8 mouse cellular contexts compared by ENCODE assay signal in genomic region chr12:75616158-75616791, GRCm38 (mm10). TPM values are rescaled to one million over a fixed set of nuclear protein-coding genes. Genes with fewer than 3 reads are reported as not detected.
DNase-seq lines count a peak whose midpoint lies in the region; ATAC-seq lines count a peak whose summit lies in the region.

No protein-coding gene starts in this region.

- peaks cover 7% of the 10 kb centered on the region; the same call in 1 of the 2 replicates for H3K9me3 ChIP-seq in heart, embryonic 13.5 days

- 0 out of 2 replicates have a peak overlapping the region, but pooled peaks have one; percentile 36 for H3K27ac ChIP-seq in heart, embryonic 13.5 days (replicated peaks)

- peak overlapping the region; percentile 72 for H3K9ac ChIP-seq in heart, embryonic 13.5 days

- DNase-seq in B cell, adult 2 months: peak; percentile 16 to 26
- DNase-seq in adrenal gland, postnatal 36 days: peak; percentile 7 to 16
- DNase-seq in kidney, postnatal 10 days: peak; percentile 44
- no peak for DNase-seq in cerebellum, postnatal 14 days
- DNase-seq in testis, postnatal 10 days (ENCODE audit: low spot score): no peak
- no peak for DNase-seq in frontal cortex, postnatal 36 days (ENCODE audit: low spot score in 2 of 2)

- no peaks in the 10 kb centered on the region for H3K27me3 ChIP-seq in heart, embryonic 13.5 days (replicated peaks)

- H3K4me3 ChIP-seq in heart, embryonic 13.5 days: peak overlapping the region; percentile 48

- peak overlapping the region; percentile 73 for H3K4me2 ChIP-seq in heart, embryonic 13.5 days

- WGBS in heart, embryonic 13.5 days: 9% methylated on average over 24 of the region's 24 CpGs

- no peaks in the 10 kb centered on the region for H3K36me3 ChIP-seq in heart, embryonic 13.5 days

- ATAC-seq in heart, embryonic 13.5 days (ENCODE audit: extremely low read depth, insufficient number of reproducible peaks, low FRiP score, low TSS enrichment): no peak
- 0 out of 2 replicates have a peak, but pooled peaks have one; percentile 39 for ATAC-seq in megakaryocyte-erythroid progenitor cell, adult 5-6 weeks (replicated peaks; ENCODE audit: low FRiP score, low TSS enrichment, poor library complexity, severe bottlenecking)

- peaks cover 10% of the 10 kb centered on the region; the same call in 1 of the 2 replicates for H3K4me1 ChIP-seq in heart, embryonic 13.5 days

RNA-seq across cellular contexts. Expression of gene Ppp2r5e, which starts 20.2 kb away (rescaled TPM):
- 10 to 100 TPM; 50.2 to 50.8 TPM for total RNA-seq in adrenal gland, postnatal 36 days (2021)
- 8.5 and 8.8 TPM in 2 replicates for polyA plus RNA-seq in heart, embryonic 13.5 days (2015; fragmentation: Nextera tagmentation; extraction: Ambion mirVana)
- total RNA-seq in megakaryocyte-erythroid progenitor cell, adult 5-6 weeks (2014; fragmentation: Nextera tagmentation): 26.7 and 35.4 TPM in 2 replicates
- total RNA-seq in megakaryocyte-erythroid progenitor cell, adult 5-6 weeks (2017): 14.3 and 14.7 TPM in 2 replicates

RNA-seq across cellular contexts. Expression of gene Wdr89, which starts 53.1 kb away (rescaled TPM):
- 1 to 10 TPM; 3.7 to 4.7 TPM for total RNA-seq in adrenal gland, postnatal 36 days (2021)
- 7.5 and 8.3 TPM in 2 replicates for polyA plus RNA-seq in heart, embryonic 13.5 days (2015; fragmentation: Nextera tagmentation; extraction: Ambion mirVana)
- total RNA-seq in megakaryocyte-erythroid progenitor cell, adult 5-6 weeks (2014; fragmentation: Nextera tagmentation): 12.5 and 12.8 TPM in 2 replicates
- 15.8 and 21.7 TPM in 2 replicates for total RNA-seq in megakaryocyte-erythroid progenitor cell, adult 5-6 weeks (2017)

Comparison
In these comparisons a context has a peak if more than half of its experiments do, and no peak if none do; other contexts are left out.
1. DNase-seq: peak in B cell, adult 2 months (2 of 2), adrenal gland, postnatal 36 days (2 of 2) and kidney, postnatal 10 days (single experiment); none in cerebellum, postnatal 14 days (0 of 2), testis, postnatal 10 days (single experiment) and frontal cortex, postnatal 36 days (0 of 2).